Mouse (Mus musculus) duodenum, adult 2 months (tissue): Measurements from ENCODE around the gene Ubxn1. TPM values are rescaled to one million over a fixed set of nuclear protein-coding genes. Genes with fewer than 3 reads are reported as not detected.

Experiments used
- polyA plus RNA-seq: library from polyadenylated mRNA; depleted of rRNA; stranded (reverse); fragments of >200 nt; gene quantifications from 2 replicates; pipeline ENCODE4 v1.2.3, GENCODE M21; 2012; ENCODE audit warnings: low replicate concordance; rRNA removed

The Ubxn1 gene
- 81.5 and 127 TPM in 2 replicates for polyA plus RNA-seq

GRCm38 (mm10) chr19:8871267-8872186 is at the start of gene Ubxn1:
Gene Ubxn1, plus strand, starts transcription at chr19:8871496.

GRCm38 (mm10) chr19:8829660-8830059 is 41.6 kb upstream of the Ubxn1 start, which contains the start of gene AC129217.1:
Gene AC129217.1, plus strand, starts transcription at chr19:8829773.

DNA sequence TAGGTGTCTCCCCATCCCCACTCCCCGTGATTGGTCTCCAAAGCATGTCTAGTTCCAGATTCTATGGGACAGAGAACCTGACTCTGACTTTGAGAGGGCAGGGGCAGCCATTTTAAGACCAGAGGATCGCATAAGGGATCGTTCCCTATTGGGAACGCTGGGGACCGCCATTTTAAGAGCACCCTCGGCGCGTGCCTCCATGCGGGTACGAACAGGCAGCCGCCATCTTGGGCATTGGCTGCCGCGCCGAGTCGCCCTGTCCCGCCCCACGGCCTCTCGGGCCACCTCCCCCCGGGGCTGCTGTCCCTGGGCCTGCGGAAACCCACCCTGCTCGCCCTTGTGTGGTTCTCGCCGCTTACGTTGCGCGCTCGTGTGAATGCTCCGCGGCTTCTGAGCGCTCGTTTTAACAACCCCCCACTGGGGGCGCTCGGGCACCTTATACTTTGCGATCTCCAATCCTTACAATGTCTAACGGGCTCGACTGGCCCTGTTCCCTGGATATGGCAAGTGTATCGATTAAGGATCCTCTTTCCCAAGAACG is 34.0 kb upstream of the Ubxn1 start, which contains the start of gene Bscl2:
Gene Bscl2, plus strand, starts transcription at position 217 of the 541 bp plus-strand sequence.

GRCm38 (mm10) chr19:8839103-8839907 is 32.0 kb upstream of the Ubxn1 start, which contains the start of gene Gng3:
Gene Gng3, minus strand, starts transcription at chr19:8839194.

GRCm38 (mm10) chr19:8850402-8850901 is 20.8 kb upstream of the Ubxn1 start, which contains the start of gene Lrrn4cl:
Gene Lrrn4cl, plus strand, starts transcription at chr19:8850768.

GRCm38 (mm10) chr19:8880311-8881033 is 9.2 kb downstream of the Ubxn1 start, which contains the start of gene Uqcc3:
Gene Uqcc3, minus strand, starts transcription at chr19:8880923.

DNA sequence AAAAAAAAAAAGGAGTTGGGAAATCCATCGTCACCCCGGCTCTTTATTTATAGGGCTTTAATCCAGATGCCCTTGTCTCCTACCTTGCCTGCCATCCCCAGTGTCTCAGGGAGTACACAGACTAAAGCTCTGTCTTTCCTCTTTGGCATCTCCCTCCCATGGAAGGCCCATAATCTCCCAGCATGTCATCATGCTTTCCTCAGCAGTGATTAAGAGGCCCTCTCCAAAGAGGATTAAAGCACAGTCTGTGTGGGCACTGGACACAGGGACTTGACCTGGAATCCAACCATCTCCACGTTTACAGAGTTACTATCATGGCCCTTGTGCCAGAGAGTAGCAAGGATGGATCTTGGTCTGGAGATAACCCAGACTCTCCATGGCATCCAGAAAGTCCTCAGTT is 12.3 kb downstream of the Ubxn1 start, which contains the start of the genes Lbhd1 and Gm49403:
Gene Lbhd1, plus strand, starts transcription at position 117 of the 400 bp plus-strand sequence.
Gene Gm49403, plus strand, starts transcription at position 315 of the 400 bp plus-strand sequence.

DNA sequence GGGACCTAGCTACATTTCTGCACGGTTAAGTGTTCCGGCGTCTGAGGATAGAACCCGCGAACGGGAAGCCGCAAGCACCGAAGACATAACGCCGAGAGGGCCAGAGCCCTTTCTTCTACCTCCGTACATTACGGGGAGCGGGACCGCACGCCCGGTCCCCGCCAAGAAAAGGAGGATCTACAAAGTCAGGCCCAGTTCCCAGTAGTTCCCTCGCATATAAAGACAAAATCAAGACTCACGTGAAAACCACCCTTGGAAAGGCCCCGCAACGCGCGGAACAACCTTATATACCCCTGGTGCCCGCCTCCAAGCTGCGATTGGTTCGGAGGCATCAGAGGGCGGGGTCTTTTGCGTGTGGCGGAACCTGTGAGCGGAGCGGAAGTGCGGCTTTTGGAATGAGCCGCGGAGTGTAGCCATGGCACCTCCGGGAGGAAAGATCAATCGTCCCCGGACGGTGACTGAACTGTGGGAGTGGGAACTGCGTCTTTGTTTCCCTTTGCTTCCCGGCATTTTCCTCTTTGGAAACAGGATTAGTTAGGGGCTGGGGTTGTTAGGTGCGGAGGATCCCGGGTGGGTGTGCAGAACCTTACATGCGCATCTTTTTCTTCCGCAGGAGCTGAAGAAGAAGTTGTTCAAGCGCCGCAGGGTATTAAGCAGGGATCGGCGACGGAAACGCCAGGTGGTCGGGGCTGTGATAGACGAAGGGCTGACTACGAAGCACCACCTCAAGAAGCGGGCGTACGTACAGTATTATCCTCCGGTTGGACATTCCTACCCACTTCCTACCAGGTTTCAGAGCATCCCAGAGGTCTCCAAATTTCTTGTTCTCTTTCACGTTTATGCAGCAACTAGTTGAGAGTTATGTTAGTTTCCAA is 17.5 kb downstream of the Ubxn1 start, which contains the start of the genes 1810009A15Rik and Gm49416:
Gene 1810009A15Rik, plus strand, starts transcription at position 343 of the 875 bp plus-strand sequence.
Gene Gm49416, plus strand, starts transcription at position 416 of the 875 bp plus-strand sequence.

GRCm38 (mm10) chr19:8892829-8893766 is 21.8 kb downstream of the Ubxn1 start, which contains the start of gene Ints5:
Gene Ints5, plus strand, starts transcription at chr19:8893005.

DNA sequence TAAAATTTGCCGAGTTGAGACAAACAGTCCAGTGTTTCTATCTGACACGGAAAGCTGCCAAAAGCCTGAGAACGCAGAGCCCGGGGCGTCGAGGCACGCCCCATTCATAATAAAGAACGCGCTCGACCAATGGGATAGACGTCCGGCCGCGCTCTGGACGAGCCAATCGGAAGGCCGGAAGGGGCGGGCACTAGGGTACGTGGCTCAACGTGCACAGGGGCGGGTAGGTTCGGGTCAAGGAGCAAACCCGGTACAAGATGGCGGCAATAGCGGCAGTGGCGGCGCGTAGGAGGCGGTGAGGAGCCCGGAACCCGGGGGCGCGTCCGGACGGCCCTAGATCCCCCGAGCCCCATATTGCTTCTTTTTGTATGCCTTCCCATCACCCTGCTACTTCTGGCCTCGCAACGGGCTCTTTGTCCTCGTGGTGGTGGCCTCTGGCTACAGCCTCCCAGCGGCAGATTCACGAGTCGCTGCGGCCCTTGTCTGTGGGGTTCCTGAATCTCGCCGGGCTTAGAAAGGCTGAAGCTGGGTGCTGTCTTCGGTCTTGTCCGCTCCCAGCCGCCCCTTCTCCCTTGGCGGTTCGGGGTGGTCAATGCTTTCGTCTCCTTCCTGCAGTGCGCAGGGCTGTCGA is 26.7 kb downstream of the Ubxn1 start, which contains the start of gene Ganab:
Gene Ganab, plus strand, starts transcription at position 207 of the 631 bp plus-strand sequence.

GRCm38 (mm10) chr19:8920073-8920736 is 48.9 kb downstream of the Ubxn1 start, which contains the start of gene B3gat3:
Gene B3gat3, plus strand, starts transcription at chr19:8920374.

Other genes with a start within 250 kb of the Ubxn1 start
- gene Chrm1, start 207.7 kb upstream of the Ubxn1 start, polyA plus RNA-seq = 2.3 and 6.0 TPM in 2 replicates
- 127 and 449 TPM in 2 replicates for gene Slc3a2, start 148.1 kb upstream of the Ubxn1 start, polyA plus RNA-seq
- gene Wdr74, start 135.7 kb upstream of the Ubxn1 start, polyA plus RNA-seq = 12.4 and 17.1 TPM in 2 replicates
- not detected in 2 replicates for gene 1700092M07Rik, start 130.8 kb upstream of the Ubxn1 start, polyA plus RNA-seq
- 54.0 and 56.6 TPM in 2 replicates for gene Stx5a, start 130.1 kb upstream of the Ubxn1 start, polyA plus RNA-seq
- 22.0 and 28.9 TPM in 2 replicates for gene Nxf1, start 114.4 kb upstream of the Ubxn1 start, polyA plus RNA-seq
- 147 and 196 TPM in 2 replicates for gene Tmem223, start 100.5 kb upstream of the Ubxn1 start, polyA plus RNA-seq
- 107 and 114 TPM in 2 replicates for gene Tmem179b, start 97.0 kb upstream of the Ubxn1 start, polyA plus RNA-seq
- 6.5 and 12.9 TPM in 2 replicates for gene Taf6l, start 85.1 kb upstream of the Ubxn1 start, polyA plus RNA-seq
- gene Polr2g, start 72.9 kb upstream of the Ubxn1 start, polyA plus RNA-seq = 12.3 and 13.7 TPM in 2 replicates
- gene Zbtb3, start 68.9 kb upstream of the Ubxn1 start, polyA plus RNA-seq = 0.99 and 1.2 TPM in 2 replicates
- gene Ttc9c, start 52.2 kb upstream of the Ubxn1 start, polyA plus RNA-seq = 3.4 and 8.2 TPM in 2 replicates
- 7.7 and 10.3 TPM in 2 replicates for gene Hnrnpul2, start 51.5 kb upstream of the Ubxn1 start, polyA plus RNA-seq
- 2.3 TPM in 1 of 2 replicates, not detected in the other for gene AC129217.1, start 41.7 kb upstream of the Ubxn1 start, polyA plus RNA-seq
- 88.6 and 106 TPM in 2 replicates for gene Bscl2, start 34.0 kb upstream of the Ubxn1 start, polyA plus RNA-seq
- 0.63 and 1.1 TPM in 2 replicates for gene Gng3, start 32.3 kb upstream of the Ubxn1 start, polyA plus RNA-seq
- gene Lrrn4cl, start 20.7 kb upstream of the Ubxn1 start, polyA plus RNA-seq = 0.41 and 0.53 TPM in 2 replicates
- gene Uqcc3, start 9.4 kb downstream of the Ubxn1 start, polyA plus RNA-seq = 8.7 and 9.9 TPM in 2 replicates
- 0.25 and 0.41 TPM in 2 replicates for gene Lbhd1, start 12.2 kb downstream of the Ubxn1 start, polyA plus RNA-seq
- not detected in 2 replicates for gene Gm49403, start 12.4 kb downstream of the Ubxn1 start, polyA plus RNA-seq
- gene 1810009A15Rik, start 17.4 kb downstream of the Ubxn1 start, polyA plus RNA-seq = 4.2 and 6.4 TPM in 2 replicates
- gene Gm49416, start 17.4 kb downstream of the Ubxn1 start, polyA plus RNA-seq = not detected in 2 replicates
- 16.7 and 22.1 TPM in 2 replicates for gene Ints5, start 21.5 kb downstream of the Ubxn1 start, polyA plus RNA-seq
- 55.3 and 67.9 TPM in 2 replicates for gene Ganab, start 26.6 kb downstream of the Ubxn1 start, polyA plus RNA-seq
- 78.8 and 91.5 TPM in 2 replicates for gene B3gat3, start 48.9 kb downstream of the Ubxn1 start, polyA plus RNA-seq
- gene Rom1, start 57.9 kb downstream of the Ubxn1 start, polyA plus RNA-seq = 15.7 and 17.8 TPM in 2 replicates
- 32.1 and 32.8 TPM in 2 replicates for gene Eml3, start 58.1 kb downstream of the Ubxn1 start, polyA plus RNA-seq
- gene Mta2, start 70.4 kb downstream of the Ubxn1 start, polyA plus RNA-seq = 15.3 and 15.4 TPM in 2 replicates
- gene Tut1, start 82.4 kb downstream of the Ubxn1 start, polyA plus RNA-seq = 12.7 and 15.2 TPM in 2 replicates
- gene Eef1g, start 95.5 kb downstream of the Ubxn1 start, polyA plus RNA-seq = 66.9 and 98.4 TPM in 2 replicates
- 3.3 and 9.9 TPM in 2 replicates for gene Ahnak, start 117.8 kb downstream of the Ubxn1 start, polyA plus RNA-seq
- not detected in 2 replicates for gene Scgb1a1, start 216.5 kb downstream of the Ubxn1 start, polyA plus RNA-seq